Mouse (Mus musculus): ENCODE data around the gene Fbf1. TPM values are rescaled to one million over a fixed set of nuclear protein-coding genes. Genes with fewer than 3 reads are reported as not detected.

Fbf1 gene
- polyA plus RNA-seq, 1 experiment: 24.0 TPM

- peak; percentile 86 for DNase-seq
- Histone ChIP-seq H3K36me3 (ENCODE audit: control insufficient read depth, insufficient read depth, low read length) (peaks cover 2% of the 10 kb centered on the region; the same call in 1 of the 2 replicates), H3K4me1 (ENCODE audit: control insufficient read depth, insufficient read depth, low read length) (peaks cover 32% of the 10 kb centered on the region), H3K27ac (ENCODE audit: insufficient read depth, low read depth, low read length) (peak overlapping the region; percentile 91), H3K4me3 (ENCODE audit: insufficient read depth, low read depth, low read length) (peak overlapping the region; percentile 90), H3K27me3 (replicated peaks; ENCODE audit: control insufficient read depth, insufficient read depth, low read length) (no peaks in the 10 kb centered on the region)
- TF ChIP-seq CTCF (conservative IDR thresholded peaks at IDR 0.05; ENCODE audit: insufficient read depth, insufficient read length, low read depth, low read length): no peak
- peak; percentile 53 for TF ChIP-seq POLR2A (IDR thresholded peaks at IDR 0.05; ENCODE audit: low read depth, low read length)
- WGBS: 9% methylated on average over 23 of the region's 23 CpGs
Observed at GRCm38 (mm10) chr11:116108464-116109137, 59.4 kb downstream of the Fbf1 start.

GRCm38 (mm10) chr11:116107777-116108285, 60.1 kb downstream of the Fbf1 start:
- peak overlapping the region; percentile 91 for H3K27ac ChIP-seq (ENCODE audit: insufficient read depth, low read depth, low read length)
- DNase-seq: peak; percentile 75
- WGBS: 29% methylated on average over 19 of the region's 19 CpGs
- peak overlapping the region; percentile 90 for H3K4me3 ChIP-seq (ENCODE audit: insufficient read depth, low read depth, low read length)
- no peaks in the 10 kb centered on the region for H3K27me3 ChIP-seq (replicated peaks; ENCODE audit: control insufficient read depth, insufficient read depth, low read length)
- H3K36me3 ChIP-seq (ENCODE audit: control insufficient read depth, insufficient read depth, low read length): peaks cover 2% of the 10 kb centered on the region; the same call in 1 of the 2 replicates
- TF ChIP-seq POLR2A (IDR thresholded peaks at IDR 0.05; ENCODE audit: low read depth, low read length) (no peak), CTCF (conservative IDR thresholded peaks at IDR 0.05; ENCODE audit: insufficient read depth, insufficient read length, low read depth, low read length) (no peak)
- peaks cover 39% of the 10 kb centered on the region for H3K4me1 ChIP-seq (ENCODE audit: control insufficient read depth, insufficient read depth, low read length)

GRCm38 (mm10) chr11:116106963-116107776, 60.8 kb downstream of the Fbf1 start:
- peak overlapping the region; percentile 91 for H3K27ac ChIP-seq (ENCODE audit: insufficient read depth, low read depth, low read length)
- no peaks in the 10 kb centered on the region for H3K27me3 ChIP-seq (replicated peaks; ENCODE audit: control insufficient read depth, insufficient read depth, low read length)
- H3K36me3 ChIP-seq (ENCODE audit: control insufficient read depth, insufficient read depth, low read length): peaks cover 2% of the 10 kb centered on the region; the same call in 1 of the 2 replicates
- WGBS: 30% methylated on average over 14 of the region's 14 CpGs
- DNase-seq: peak; percentile 56
- H3K4me3 ChIP-seq (ENCODE audit: insufficient read depth, low read depth, low read length): peak overlapping the region; percentile 90
- TF ChIP-seq CTCF (conservative IDR thresholded peaks at IDR 0.05; ENCODE audit: insufficient read depth, insufficient read length, low read depth, low read length) (peak; percentile 35; the same call in 1 of the 2 replicates), POLR2A (IDR thresholded peaks at IDR 0.05; ENCODE audit: low read depth, low read length) (no peak)
- H3K4me1 ChIP-seq (ENCODE audit: control insufficient read depth, insufficient read depth, low read length): peaks cover 43% of the 10 kb centered on the region

GRCm38 (mm10) chr11:116106154-116106962, 61.6 kb downstream of the Fbf1 start:
- Histone ChIP-seq H3K27ac (ENCODE audit: insufficient read depth, low read depth, low read length) (peak overlapping the region; percentile 66), H3K4me1 (ENCODE audit: control insufficient read depth, insufficient read depth, low read length) (peaks cover 49% of the 10 kb centered on the region), H3K27me3 (replicated peaks; ENCODE audit: control insufficient read depth, insufficient read depth, low read length) (no peaks in the 10 kb centered on the region), H3K36me3 (ENCODE audit: control insufficient read depth, insufficient read depth, low read length) (peaks cover 2% of the 10 kb centered on the region; the same call in 1 of the 2 replicates), H3K4me3 (ENCODE audit: insufficient read depth, low read depth, low read length) (no peak overlapping the region; the same call in 1 of the 2 replicates)
- TF ChIP-seq CTCF (conservative IDR thresholded peaks at IDR 0.05; ENCODE audit: insufficient read depth, insufficient read length, low read depth, low read length) (no peak), POLR2A (IDR thresholded peaks at IDR 0.05; ENCODE audit: low read depth, low read length) (no peak)
- peak; percentile 29 for DNase-seq
- WGBS: 58% methylated on average over 32 of the region's 32 CpGs

- WGBS: 81% methylated on average over 2 of the region's 2 CpGs
- Histone ChIP-seq H3K36me3 (ENCODE audit: control insufficient read depth, insufficient read depth, low read length) (peaks cover 2% of the 10 kb centered on the region; the same call in 1 of the 2 replicates), H3K27me3 (replicated peaks; ENCODE audit: control insufficient read depth, insufficient read depth, low read length) (no peaks in the 10 kb centered on the region)
Observed at GRCm38 (mm10) chr11:116105065-116105464, 62.9 kb downstream of the Fbf1 start.

GRCm38 (mm10) chr11:116104006-116104646, 63.8 kb downstream of the Fbf1 start:
- H3K27ac ChIP-seq (ENCODE audit: insufficient read depth, low read depth, low read length): peak overlapping the region; percentile 91
- no peak overlapping the region for H3K4me3 ChIP-seq (ENCODE audit: insufficient read depth, low read depth, low read length)
- WGBS: 13% methylated on average over 14 of the region's 14 CpGs
- peaks cover 61% of the 10 kb centered on the region for H3K4me1 ChIP-seq (ENCODE audit: control insufficient read depth, insufficient read depth, low read length)
- no peaks in the 10 kb centered on the region for H3K27me3 ChIP-seq (replicated peaks; ENCODE audit: control insufficient read depth, insufficient read depth, low read length)
- TF ChIP-seq CTCF (conservative IDR thresholded peaks at IDR 0.05; ENCODE audit: insufficient read depth, insufficient read length, low read depth, low read length) (no peak), POLR2A (IDR thresholded peaks at IDR 0.05; ENCODE audit: low read depth, low read length) (no peak)
- peaks cover 2% of the 10 kb centered on the region; the same call in 1 of the 2 replicates for H3K36me3 ChIP-seq (ENCODE audit: control insufficient read depth, insufficient read depth, low read length)
- peak; percentile 95 for DNase-seq

More at GRCm38 (mm10) chr11:116105065-116105464, 62.9 kb downstream of the Fbf1 start:
- Histone ChIP-seq H3K4me3 (ENCODE audit: insufficient read depth, low read depth, low read length) (no peak overlapping the region), H3K4me1 (ENCODE audit: control insufficient read depth, insufficient read depth, low read length) (peaks cover 58% of the 10 kb centered on the region), H3K27ac (ENCODE audit: insufficient read depth, low read depth, low read length) (peak overlapping the region; percentile 18)
- DNase-seq: peak; percentile 51
- TF ChIP-seq POLR2A (IDR thresholded peaks at IDR 0.05; ENCODE audit: low read depth, low read length) (no peak), CTCF (conservative IDR thresholded peaks at IDR 0.05; ENCODE audit: insufficient read depth, insufficient read length, low read depth, low read length) (no peak)

All from kidney, adult 2 months (tissue).